Mouse (Mus musculus): ENCODE measurements around the gene Cmc1.

The Cmc1 gene

GRCm38 (mm10) chr9:118110360-118110710 lies 39.6 kb downstream of the Cmc1 start:
- DNase-seq (ENCODE audit: low spot score), result no peak

GRCm38 (mm10) chr9:118109697-118110359 lies 40.1 kb downstream of the Cmc1 start:
- no peak for DNase-seq (ENCODE audit: low spot score)

GRCm38 (mm10) chr9:118108527-118109011 lies 41.4 kb downstream of the Cmc1 start:
- DNase-seq (ENCODE audit: low spot score), result no peak

GRCm38 (mm10) chr9:118101802-118102201 lies 48.2 kb downstream of the Cmc1 start:
- DNase-seq (ENCODE audit: low spot score), result no peak

GRCm38 (mm10) chr9:118100484-118100883 lies 49.5 kb downstream of the Cmc1 start:
- no peak for DNase-seq (ENCODE audit: low spot score)

- no peak for DNase-seq (ENCODE audit: low spot score)
Observed at GRCm38 (mm10) chr9:118099395-118099794, 50.6 kb downstream of the Cmc1 start.

GRCm38 (mm10) chr9:118083834-118084233 lies 66.1 kb downstream of the Cmc1 start:
- no peak for DNase-seq (ENCODE audit: low spot score)

GRCm38 (mm10) chr9:118082575-118083431 lies 67.2 kb downstream of the Cmc1 start:
- DNase-seq (ENCODE audit: low spot score), result no peak

GRCm38 (mm10) chr9:118073358-118073757 lies 76.6 kb downstream of the Cmc1 start:
- no peak for DNase-seq (ENCODE audit: low spot score)

- DNase-seq (ENCODE audit: low spot score), result no peak
Observed at GRCm38 (mm10) chr9:118072101-118072500, 77.9 kb downstream of the Cmc1 start.

GRCm38 (mm10) chr9:118071337-118071736 lies 78.6 kb downstream of the Cmc1 start:
- DNase-seq (ENCODE audit: low spot score), result no peak

- no peak for DNase-seq (ENCODE audit: low spot score)
Observed at GRCm38 (mm10) chr9:118070442-118070841, 79.5 kb downstream of the Cmc1 start.

GRCm38 (mm10) chr9:118059101-118059500 lies 90.9 kb downstream of the Cmc1 start:
- no peak for DNase-seq (ENCODE audit: low spot score)

GRCm38 (mm10) chr9:118053286-118053685 lies 96.7 kb downstream of the Cmc1 start:
- DNase-seq (ENCODE audit: low spot score), result no peak

- DNase-seq (ENCODE audit: low spot score), result no peak
Observed at GRCm38 (mm10) chr9:118045011-118045533, 104.9 kb downstream of the Cmc1 start.

- no peak for DNase-seq (ENCODE audit: low spot score)
Observed at GRCm38 (mm10) chr9:118043581-118043980, 106.4 kb downstream of the Cmc1 start.

GRCm38 (mm10) chr9:118042738-118043137 lies 107.2 kb downstream of the Cmc1 start:
- no peak for DNase-seq (ENCODE audit: low spot score)

GRCm38 (mm10) chr9:118041646-118042045 lies 108.3 kb downstream of the Cmc1 start:
- no peak for DNase-seq (ENCODE audit: low spot score)

- no peak for DNase-seq (ENCODE audit: low spot score)
Observed at GRCm38 (mm10) chr9:118041022-118041400, 109.0 kb downstream of the Cmc1 start.

- peak; percentile 81 for DNase-seq (ENCODE audit: low spot score)
Observed at GRCm38 (mm10) chr9:118040218-118041021, 109.6 kb downstream of the Cmc1 start, which contains the start of gene Azi2. TSS of gene Azi2 (plus strand) at chr9:118040499.

- DNase-seq (ENCODE audit: low spot score), result no peak
Observed at GRCm38 (mm10) chr9:118034990-118035389, 115.0 kb downstream of the Cmc1 start.

GRCm38 (mm10) chr9:118031694-118032093 lies 118.3 kb downstream of the Cmc1 start:
- no peak for DNase-seq (ENCODE audit: low spot score)

All from ovary, postnatal 10 days (tissue).